Mouse (Mus musculus) retina, adult 2 months (tissue): ENCODE results near the gene Zfp663.

Experiments used
- DNase-seq: peaks from one replicate; pipeline ENCODE4 v3.0.0-alpha.2; 2012; ENCODE audit warnings: low read depth, low spot score

Gene Zfp663

DNA sequence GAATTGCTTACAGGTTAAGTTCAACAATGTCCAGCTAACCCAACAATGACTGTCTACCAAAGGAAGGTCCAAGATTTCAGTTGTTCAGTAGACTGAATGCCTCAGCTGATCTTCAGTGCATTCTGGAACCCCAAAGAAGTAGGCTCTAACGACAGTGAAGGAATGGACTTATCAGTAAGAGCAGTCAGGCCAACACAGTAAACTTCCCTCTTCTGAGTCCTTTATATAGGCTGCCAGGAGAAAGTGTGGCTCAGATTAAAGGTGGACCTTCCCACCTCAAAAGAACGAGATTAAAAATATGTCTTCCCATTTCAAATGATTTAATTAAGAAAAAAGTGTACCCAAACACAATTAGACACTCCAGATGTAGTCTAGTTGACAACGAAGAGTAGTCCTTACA is 1.8 kb upstream of the Zfp663 start:
- DNase-seq, result no peak

DNA sequence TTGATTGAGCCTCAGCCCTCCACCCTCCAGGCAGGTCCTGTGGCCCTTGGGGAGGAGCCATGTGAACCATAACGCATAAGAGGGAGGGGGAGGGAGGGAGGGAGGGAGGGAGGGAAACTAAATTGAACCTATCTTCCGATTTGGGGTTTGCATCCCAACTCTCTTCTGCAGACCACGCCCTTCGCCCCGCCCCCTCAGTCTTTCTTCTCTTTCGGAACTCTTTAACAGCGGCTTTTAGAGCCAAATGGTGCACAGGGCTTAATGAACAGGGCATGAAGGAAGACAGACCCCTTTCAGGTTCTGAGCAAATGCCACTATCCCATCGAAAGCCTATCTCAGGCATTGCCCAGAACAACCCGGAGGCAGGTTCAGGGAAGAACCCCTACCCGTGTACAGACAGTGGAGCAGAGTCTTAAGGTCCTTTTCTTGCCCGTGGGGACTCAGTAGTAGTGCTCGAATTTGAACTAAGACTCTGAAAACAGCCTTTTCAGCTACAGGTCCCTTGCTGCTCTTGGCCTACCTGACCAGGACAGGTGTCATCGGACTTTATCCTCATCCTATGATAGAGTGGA is 575 bp downstream of the Zfp663 start:
- DNase-seq, result no peak

DNA sequence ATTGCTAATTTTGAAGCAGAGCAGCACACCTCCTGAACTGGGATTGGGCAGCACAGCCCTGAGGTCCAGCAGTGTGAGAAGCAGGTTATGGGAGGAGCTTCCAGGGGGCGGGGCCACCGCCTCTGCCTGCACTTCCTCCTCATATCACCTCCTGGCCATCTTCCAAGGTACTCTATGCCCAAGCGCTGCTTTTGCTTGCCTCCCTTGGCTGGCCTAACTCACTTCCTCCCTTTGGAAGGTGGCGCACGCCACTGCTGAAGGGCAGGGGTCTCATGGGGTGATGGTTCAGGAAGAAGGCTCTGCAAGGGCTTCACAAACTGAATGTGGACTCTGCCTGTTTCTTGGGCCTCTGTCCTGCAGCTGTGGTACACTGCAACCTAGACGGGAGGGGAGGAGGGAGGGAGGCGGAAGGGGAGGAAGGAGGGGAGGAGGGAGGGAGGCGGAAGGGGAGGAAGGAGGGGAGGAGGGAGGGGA is 1.4 kb downstream of the Zfp663 start:
- no peak for DNase-seq

DNA sequence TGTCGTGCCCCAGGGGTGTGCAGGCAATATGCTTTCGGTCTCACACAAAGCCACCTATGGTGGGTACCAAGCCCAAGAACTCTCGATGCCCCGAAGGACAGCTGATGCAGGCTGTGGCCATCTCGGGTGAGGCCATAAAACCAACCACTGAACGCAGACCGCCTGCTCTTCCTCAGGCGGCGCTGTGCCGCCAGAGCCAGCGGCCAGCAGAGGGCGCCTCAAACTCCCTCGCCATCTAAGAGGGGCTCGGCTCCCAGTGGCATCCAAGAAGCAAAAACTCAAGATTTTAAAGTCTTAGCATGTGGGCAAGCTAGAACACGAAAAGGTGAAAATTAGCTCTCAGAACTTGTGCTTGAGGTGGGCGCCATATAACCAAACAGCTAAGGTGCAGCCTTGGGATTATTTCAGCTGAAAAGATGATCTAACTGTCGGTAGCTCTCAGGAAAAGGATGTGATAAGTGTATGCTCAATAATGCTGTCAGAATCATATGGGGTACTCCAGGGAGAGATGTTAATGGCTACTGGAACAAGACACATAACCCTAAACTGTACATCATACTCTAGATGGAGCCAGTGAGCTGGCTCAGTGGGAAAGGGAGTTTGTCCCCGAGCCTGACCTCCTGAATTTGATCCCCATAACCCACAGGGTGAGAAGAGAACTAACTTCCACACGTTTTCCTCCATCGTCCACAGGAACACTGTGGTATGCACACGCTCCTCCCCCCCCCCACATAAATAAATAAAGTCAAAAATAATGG is 4.0 kb downstream of the Zfp663 start:
- no peak for DNase-seq

DNA sequence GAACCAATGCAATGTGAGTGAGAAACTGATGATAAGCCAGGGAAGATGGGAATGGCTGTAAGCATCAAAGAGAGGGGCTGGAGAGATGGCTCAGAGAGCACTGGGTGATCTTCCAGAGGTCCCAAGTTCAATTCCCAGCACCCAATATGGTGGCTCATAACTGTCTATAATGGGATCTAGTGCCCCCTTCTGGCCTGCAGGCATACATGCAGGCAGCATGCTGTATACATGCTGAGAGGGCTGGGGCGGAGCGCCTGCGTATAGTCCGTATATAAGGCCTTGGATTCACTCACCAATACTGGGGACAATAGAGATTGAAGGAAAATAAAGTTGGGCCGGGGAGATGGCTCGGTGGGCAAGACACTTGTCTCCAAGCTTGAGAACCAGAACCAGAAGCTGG is 5.2 kb downstream of the Zfp663 start:
- no peak for DNase-seq

DNA sequence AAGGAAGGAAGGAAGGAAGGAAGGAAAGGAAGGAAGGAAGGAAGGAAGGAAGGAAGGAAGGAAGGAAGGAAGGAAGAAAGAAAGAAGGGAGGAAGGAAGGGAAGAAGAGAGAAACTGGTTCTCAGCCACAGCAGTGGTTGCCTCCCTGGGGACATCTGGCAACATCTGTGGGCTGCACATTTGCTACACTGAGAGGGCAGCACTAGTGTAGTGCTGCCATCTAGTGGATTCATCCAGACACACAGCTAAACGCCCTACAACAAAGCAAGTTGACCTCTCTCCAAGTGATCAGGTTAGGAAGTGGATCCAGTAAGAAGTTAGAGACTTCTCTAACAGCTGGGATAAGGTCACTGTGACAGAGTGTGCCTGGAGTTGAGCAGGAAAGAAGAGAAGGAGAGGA is 7.7 kb downstream of the Zfp663 start:
- peak; percentile 51 for DNase-seq

DNA sequence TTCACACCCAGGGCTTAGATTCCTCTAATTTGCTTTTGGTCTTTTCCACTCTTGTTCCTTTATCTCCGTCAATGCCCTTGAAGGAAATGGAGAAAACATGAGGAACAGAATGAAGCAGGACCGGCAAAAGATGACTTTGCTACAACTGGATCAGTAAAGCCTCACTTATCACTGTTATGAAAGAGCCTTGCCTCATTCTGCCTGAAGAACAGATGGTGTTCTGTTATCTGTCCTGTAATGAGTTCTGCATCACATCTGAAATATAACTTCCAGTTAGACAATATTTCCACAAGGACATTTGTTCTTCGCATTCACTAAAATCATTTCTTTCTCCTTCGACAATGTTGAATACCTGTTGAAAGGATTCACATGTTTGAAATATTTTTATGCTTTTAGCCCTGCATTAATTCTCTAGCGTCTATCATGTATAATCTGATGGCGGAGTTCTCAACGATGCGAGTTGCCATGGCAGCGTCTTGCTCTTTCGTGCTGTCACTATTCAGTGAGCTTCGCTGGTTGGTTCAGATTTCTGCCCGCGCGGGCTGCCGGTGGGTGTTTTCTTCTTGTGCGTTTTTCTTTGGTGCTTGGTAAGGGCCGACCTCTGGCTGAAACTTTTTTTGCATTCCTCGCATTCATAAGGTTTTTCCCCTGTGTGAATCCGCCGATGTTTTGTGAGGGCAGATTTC is 16.6 kb downstream of the Zfp663 start:
- DNase-seq, result no peak

DNA sequence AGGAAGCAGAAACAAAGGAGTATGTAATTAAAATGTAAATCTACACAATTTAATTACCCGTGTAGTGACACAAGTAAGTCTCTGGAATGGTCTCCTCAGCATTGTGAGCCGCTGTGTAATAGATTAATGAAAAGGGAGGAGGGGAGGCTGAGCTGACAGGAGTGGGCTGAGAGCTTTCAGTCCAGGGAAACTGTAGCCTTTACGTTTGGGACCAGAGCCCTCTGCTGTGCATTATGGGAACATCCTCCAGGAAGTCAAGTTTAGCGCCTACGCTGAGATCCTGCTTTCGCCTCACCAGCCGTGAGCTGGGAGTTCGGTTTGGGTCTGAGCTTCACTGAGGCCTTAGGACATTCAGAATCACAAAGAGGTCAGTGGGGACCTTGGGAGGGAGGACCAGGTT is 19.1 kb downstream of the Zfp663 start:
- DNase-seq, result no peak

DNA sequence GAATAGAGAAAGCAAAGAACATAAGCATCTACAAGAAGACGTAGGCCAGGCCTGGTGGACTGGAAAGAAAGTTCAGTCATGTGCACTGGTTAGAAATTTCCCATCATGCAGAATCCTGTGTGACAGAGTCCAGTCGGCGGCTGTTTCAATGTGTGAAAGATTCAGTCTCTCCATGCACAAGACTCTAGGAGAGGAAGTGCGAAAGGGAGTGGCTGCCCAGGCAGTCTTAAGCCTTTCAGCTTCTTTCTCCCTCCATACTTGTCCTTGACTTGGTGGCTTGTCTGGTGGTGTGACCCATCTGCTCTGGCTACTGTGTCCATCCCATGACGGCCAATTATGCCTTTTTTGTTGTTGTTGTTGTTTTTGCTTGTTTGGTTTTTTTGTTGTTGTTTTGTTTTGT is 22.3 kb downstream of the Zfp663 start:
- DNase-seq, result no peak

DNA sequence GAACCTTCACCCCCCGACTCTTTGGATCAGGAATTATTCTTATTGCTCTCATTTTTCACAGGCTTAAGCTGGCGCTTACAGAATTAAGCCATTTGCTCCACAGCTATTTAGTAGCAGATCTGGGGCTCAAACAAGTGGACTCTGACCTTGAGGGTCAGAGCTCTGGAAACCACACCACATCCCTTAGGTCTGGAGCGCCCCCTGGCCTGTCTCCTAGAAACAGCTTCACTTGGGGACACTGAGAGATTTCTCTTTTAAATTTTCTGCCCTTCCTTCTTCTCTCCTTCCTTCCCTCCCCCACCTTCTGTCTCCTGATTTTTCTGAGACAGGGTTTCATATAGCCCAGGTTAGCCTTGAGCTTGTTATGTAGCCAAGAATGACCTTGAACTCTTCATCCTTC is 31.3 kb downstream of the Zfp663 start:
- no peak for DNase-seq

DNA sequence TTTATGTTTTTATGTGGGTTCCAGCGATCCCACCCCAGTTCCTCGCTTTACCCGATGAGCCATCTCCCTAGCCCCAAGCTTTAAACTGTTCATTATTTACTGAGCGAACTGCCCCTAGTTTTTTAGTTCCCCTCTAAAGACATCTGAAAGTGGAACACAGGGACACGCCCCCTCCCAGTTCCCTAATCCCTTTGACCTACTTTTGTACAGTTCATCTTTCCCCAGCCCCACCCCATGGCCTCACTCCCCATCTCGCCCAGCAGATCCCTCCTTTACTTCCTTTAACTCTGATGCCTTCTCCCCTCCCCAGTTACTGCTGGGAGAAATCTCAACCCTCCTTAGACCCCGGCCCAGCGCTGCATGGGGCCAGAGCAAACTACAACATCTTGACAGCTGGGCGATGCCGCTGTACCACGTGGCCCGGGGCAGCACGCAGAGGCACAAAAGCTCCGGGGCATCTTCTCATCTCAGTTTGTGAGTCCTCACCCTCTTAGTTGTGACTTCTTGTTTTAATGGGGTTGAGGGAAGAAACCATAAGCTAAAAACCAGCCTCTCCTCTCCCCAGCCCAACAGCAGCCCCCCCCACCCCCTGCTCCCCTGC is 35.8 kb downstream of the Zfp663 start:
- DNase-seq, result no peak

DNA sequence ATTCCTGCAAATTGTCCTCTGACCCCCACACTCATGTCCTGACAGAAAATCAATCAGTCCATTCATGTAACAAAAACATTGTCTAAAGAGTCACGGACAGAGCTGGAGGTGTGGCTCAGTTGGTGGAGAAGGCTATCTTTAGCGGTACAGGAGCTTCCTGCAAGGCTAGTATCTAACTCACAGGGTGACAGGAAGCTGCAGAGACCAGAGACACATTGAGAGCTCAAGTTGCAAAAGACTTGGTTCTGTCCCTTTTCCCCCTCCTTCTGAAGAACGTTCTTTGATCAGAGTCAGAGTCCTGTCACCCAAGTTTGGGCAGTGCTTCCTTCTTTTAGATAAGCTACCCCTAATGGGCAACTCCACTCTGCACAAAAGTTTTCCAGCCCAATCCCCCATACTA is 38.8 kb downstream of the Zfp663 start:
- no peak for DNase-seq

DNA sequence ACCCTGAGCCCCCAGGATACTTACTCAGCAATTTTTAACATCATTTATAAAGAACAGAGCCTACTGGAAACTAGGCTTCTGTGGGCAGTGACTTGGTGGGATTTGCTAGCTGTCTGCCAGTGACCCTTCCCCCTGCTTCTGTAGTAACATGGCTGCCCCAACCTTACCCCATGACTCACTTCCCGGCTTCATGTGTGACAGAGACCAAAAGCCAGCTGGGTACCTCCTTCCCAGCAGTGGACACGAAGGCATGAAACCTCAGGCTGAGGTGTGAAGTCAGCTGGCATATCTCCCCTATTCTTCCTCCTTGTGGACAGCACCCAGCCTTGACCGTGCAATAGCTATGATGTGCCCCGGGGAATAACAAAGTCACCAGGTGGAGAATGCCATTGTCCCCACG is 39.8 kb downstream of the Zfp663 start:
- DNase-seq, result no peak

DNA sequence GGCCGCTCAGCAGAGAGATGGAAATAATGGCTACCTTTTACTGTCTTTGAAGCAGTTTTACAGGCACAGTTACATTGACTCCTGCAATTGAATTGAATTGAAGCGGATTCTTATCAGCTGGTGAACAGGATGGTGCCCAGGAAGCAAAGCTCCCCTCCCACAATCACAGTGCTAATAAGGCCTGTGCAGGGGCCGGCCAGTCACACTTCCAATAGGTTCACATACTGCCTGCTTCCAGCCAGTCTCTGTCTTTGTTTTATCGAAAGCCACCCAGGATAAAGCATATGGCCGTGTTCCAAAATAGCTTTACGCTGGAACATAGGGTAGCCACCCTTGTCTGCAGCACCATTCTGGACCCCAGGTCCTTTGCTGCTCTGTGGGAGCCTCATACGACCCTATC is 41.1 kb downstream of the Zfp663 start:
- no peak for DNase-seq

DNA sequence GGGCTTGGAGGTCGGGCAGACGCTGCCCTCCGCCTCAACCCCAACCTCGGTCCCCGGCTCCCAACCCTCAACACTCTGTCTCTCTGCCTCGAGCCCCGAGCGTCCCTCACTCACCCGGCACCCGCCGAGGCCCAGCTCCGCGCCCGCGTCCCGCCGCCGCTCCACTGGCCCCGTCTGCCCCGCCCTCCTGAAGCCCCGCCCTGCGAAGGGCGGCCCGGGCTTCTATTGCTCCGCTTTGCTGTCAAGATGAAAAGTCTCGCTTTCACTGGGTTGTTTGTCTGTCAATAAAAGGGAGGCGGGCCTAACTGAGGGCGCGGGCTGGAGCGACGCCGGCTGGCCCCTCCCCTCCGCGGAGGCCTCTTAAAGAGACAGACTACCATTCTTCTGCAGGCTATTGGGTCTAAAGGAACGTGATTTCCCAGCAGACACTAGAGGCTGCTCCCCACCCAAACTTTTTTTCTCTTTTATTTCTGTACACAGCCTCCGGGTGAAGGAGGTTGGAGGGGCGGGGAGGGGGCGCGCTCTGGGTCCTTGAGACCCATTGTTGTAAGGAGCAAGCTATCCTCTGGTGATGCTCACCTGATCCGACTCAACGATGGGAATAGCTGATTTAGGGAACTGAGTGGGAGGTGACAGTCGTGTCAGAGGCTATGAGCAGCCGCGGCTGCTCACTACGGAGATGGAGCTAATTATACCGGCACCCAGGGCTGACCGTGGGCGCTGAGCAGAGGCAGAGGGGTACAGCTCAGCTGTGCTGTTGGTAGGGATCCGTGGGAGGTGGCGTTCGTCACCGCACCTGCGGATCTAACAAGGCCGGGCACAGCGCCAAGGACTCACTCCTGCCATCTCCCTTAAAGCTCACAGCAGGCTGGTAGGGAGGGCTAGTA is 42.0 kb downstream of the Zfp663 start, which contains the start of gene Elmo2:
Gene Elmo2 (minus strand): TSS at position 176 of the 887 bp plus-strand sequence.
- DNase-seq, result peak; percentile 95

DNA sequence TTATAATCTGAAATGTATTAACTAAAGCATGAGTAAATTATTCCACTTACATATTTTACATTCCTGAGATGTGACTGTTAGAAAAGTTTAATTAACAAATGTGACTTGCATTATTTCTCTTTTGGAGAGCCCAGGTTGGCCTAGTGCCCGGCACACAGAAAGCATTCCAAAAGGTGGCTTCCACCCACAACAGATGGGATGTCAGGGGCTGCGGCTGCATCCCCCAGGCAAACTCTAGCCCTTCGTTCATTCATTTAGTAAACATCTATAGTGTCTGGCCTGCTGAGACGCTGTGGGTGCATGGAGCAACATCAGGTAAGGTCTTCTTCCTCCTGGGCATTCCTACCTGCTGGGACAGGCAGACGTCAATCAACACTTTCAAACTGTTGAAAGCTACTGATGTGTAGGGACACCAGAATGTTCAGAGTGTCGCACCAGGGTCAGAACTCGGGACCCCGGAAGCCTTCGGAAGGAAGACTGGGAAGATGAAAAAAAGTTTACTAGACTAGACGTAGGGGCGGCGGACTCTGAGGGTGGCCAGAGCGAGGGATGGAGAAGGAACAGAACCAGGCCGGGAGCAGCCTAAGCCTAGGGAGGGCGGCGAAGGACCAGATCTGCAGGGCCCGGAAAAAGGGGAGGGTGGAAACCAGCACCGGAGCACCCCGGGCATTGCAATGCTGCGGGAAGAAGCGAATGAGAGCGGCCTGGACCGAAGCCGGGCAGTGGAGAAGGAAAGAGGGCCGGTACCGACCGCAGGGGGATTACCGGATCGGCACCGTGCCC is 42.8 kb downstream of the Zfp663 start:
- no peak for DNase-seq

DNA sequence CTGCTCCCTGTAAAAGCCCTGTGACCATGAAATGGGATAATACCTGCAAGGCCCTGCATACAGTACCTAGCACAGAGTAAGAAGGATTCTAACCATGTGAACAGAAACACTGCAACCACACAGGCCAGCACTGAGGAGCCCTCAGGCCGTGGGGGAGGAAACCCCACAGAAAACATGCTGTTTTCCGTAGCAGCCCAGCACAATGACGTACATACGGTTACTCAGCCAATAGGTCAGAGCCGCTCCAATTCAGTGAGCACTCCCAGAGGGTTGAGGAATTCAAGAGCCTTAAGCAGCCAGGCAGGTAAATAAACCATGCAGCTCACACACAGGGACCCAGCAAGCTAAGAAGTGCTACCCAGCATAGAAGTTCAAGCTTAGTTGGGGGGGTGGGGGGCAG is 44.6 kb downstream of the Zfp663 start:
- no peak for DNase-seq

DNA sequence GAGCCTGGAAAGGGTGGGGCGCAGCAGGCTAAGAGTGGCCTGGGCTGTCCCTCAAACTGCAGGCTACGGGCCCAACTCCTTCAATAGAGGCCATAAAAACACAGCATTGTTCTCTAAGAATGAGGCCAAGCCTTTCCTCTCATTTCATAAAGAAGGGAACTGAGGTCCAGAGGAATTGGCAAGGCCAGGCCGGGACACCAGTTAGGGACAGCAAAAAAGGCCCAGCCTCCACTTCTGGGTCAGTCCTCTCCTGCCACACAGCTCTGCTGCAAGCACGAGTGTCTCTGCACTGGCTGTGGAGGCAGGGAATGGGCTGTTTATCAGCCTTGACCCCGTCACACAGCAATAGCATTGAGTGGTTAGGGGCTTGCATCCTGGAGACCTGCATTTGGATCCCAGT is 45.0 kb downstream of the Zfp663 start:
- DNase-seq, result no peak

DNA sequence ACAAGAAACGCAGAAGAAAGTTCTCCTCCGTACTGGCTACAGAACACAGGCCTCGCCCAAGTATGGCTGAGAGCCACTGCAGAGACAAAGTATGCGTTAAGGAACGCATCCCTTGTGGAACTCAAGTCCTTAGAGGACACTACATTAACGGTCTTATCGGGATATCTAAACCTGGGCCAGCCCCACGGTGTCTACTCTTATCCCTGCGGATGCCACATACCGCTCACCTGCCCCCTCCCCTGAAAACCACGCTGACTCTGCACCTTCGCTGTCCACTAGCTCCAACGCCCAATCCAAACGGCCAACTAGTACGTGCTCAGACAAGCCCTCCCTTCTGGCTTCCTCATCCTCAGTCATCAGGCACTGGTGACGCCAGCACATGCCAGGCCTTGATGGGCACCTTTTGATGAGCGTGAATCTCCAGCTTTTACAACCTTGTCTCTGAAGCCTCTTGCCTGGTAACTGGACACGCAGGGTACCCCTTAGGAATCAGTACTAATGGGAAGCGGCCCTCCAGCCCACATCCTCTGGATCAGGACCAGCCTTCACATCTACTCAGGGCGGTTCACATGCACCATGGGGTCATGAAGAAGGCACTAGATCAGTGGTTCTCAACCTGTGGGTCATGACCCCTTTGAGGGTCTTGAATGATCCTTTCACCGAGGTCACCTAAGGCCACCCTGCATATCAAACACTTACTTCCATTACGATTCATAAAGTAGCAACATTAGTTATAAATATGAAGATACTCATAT is 46.4 kb downstream of the Zfp663 start:
- no peak for DNase-seq

DNA sequence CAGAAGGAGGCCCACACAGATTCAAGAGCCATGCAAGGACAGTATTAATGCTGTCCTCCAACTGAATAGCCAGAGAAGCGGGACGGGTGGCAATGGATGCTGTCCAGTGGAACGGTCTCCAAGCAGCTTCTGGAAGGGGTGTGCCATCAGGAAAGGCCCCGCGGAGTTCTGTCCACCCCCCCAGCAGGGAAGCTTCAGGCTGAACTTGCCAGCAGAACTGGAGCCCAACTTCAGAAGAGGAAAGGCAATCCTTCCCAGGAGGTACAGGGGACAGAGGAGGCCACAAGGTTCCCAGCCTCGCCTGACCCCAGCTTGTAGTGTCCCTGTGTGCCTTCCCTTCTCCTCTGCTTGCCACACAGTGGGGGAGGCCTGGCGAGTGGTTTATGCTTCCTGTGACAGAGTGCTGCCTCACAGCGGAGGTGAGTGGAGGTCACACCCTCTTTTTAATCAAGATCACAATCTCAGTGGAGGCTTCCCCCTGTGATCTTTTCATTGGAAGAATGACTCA is 47.1 kb downstream of the Zfp663 start:
- no peak for DNase-seq
